Mouse (Mus musculus): Measurements from ENCODE around the gene Lrp6. TPM values are rescaled to one million over a fixed set of nuclear protein-coding genes. Genes with fewer than 3 reads are reported as not detected.
A peak's percentile ranks its signal among the peaks of the same experiment; 100 is the strongest.

The Lrp6 gene
- polyA plus RNA-seq, 1 experiment from 2014 or later: 19.7 TPM

DNA sequence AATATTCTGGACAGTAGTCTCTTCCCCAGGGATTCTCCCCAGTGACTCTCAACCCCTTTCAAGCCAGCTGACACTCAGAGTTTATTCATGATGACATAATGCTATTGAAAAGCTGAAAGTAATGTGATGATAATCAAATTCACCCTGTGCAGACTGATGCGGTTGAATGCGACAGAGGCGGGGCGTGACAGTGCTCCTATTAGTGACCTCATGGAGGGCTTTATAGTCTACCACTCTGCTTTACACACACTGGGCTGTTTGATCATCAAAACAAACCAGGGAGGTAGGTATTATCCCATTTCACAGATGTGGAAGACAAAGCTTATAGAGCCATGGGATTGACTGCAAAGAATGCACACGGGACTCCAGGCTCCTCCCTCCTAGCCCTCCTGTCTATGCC is 15.3 kb upstream of the Lrp6 start:
- no peak overlapping the region for H3K4me2 ChIP-seq (ENCODE audit: low read depth, low read length)
- H3K27ac ChIP-seq (ENCODE audit: low read depth, low read length): no peak overlapping the region
- H3K9me3 ChIP-seq (ENCODE audit: control insufficient read depth, low read length): no peaks in the 10 kb centered on the region; the same call in 1 of the 2 replicates
- no peaks in the 10 kb centered on the region for H3K27me3 ChIP-seq (ENCODE audit: control insufficient read depth, insufficient read depth, low read length)
- no peaks in the 10 kb centered on the region for H3K4me1 ChIP-seq (ENCODE audit: control insufficient read depth, insufficient read depth, low read length)
- H3K9ac ChIP-seq (replicated peaks; ENCODE audit: low read depth, low read length): no peak overlapping the region
- ATAC-seq (ENCODE audit: low read depth): no peak
- WGBS: 30% methylated on average over 5 of the region's 5 CpGs
- H3K4me3 ChIP-seq (ENCODE audit: low read depth, low read length): no peak overlapping the region
- no peaks in the 10 kb centered on the region for H3K36me3 ChIP-seq (ENCODE audit: control insufficient read depth, insufficient read depth, low read length)

DNA sequence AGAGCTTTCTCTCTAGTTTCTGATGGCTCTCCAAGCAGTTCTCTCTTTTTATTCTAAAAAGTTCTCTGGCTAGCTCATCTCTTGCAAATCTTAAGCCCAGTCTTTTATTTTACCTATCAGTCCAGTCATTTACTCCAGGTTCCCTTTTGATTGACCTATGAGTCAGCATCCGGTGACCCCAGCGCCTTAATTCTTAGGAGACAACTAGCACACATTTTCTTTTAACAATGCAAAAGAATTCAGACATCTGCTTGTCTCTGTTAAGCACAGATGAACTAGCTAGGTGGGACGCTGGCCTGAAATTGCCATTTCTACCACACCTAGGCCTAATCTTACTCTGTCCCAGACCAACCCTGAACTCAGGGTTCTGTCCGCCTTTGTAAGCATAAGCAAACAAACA is 12.7 kb upstream of the Lrp6 start:
- H3K4me3 ChIP-seq (ENCODE audit: low read depth, low read length): no peak overlapping the region
- 95% methylated on average over 4 of the region's 4 CpGs for WGBS
- H3K4me1 ChIP-seq (ENCODE audit: control insufficient read depth, insufficient read depth, low read length): no peaks in the 10 kb centered on the region
- no peaks in the 10 kb centered on the region; the same call in 1 of the 2 replicates for H3K9me3 ChIP-seq (ENCODE audit: control insufficient read depth, low read length)
- H3K4me2 ChIP-seq (ENCODE audit: low read depth, low read length): no peak overlapping the region
- no peak overlapping the region for H3K27ac ChIP-seq (ENCODE audit: low read depth, low read length)
- ATAC-seq (ENCODE audit: low read depth): no peak
- no peaks in the 10 kb centered on the region for H3K27me3 ChIP-seq (ENCODE audit: control insufficient read depth, insufficient read depth, low read length)
- no peak overlapping the region for H3K9ac ChIP-seq (replicated peaks; ENCODE audit: low read depth, low read length)
- no peaks in the 10 kb centered on the region for H3K36me3 ChIP-seq (ENCODE audit: control insufficient read depth, insufficient read depth, low read length)

DNA sequence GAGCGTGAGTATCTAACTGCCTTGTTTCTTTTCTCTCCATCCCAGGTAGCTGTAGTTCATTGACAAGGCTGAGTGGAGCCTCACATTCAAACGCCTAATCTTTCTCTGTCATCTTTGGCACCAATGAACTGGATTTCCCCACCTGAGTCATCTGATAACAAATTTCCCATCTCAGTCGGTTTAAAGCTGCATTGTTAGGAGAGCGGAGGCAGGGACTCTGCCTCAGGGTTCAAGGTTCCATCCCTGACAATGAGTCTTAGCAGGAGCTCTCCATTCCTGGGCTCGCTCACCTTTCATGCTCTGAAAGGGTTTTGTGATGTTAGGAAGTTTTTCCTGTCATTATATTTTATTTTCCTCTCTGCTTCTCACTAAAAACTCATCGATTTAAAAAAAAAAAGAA is 11.3 kb upstream of the Lrp6 start:
- no peak for ATAC-seq (ENCODE audit: low read depth)
- Histone ChIP-seq H3K4me2 (ENCODE audit: low read depth, low read length) (no peak overlapping the region), H3K27ac (ENCODE audit: low read depth, low read length) (no peak overlapping the region), H3K36me3 (ENCODE audit: control insufficient read depth, insufficient read depth, low read length) (no peaks in the 10 kb centered on the region), H3K27me3 (ENCODE audit: control insufficient read depth, insufficient read depth, low read length) (no peaks in the 10 kb centered on the region), H3K4me3 (ENCODE audit: low read depth, low read length) (no peak overlapping the region), H3K9ac (replicated peaks; ENCODE audit: low read depth, low read length) (no peak overlapping the region), H3K4me1 (ENCODE audit: control insufficient read depth, insufficient read depth, low read length) (no peaks in the 10 kb centered on the region), H3K9me3 (ENCODE audit: control insufficient read depth, low read length) (no peaks in the 10 kb centered on the region; the same call in 1 of the 2 replicates)
- 63% methylated on average over 6 of the region's 6 CpGs for WGBS

DNA sequence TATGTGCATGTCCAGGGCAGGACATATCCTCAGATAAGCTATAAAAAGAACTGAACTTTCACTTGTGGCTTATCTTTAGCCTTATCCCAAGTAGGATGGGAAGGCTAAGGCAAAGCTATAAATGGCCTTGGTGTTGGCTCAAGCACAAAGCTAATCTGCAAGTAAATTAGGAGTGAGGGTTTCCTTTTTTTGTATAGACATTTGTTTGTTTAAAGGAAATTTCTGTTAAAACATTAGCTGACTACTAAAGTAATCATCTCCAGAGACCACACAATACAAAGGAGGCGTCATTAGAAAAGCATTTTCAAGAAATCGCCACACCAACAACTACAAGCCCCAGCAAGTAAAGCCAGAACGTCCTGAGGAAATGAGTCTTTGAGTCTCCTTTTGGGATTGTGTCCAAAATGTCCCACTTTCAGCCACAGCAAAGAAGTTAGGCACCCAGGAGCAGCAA is 8.6 kb upstream of the Lrp6 start:
- WGBS: 74% methylated on average over 3 of the region's 3 CpGs
- no peaks in the 10 kb centered on the region for H3K27me3 ChIP-seq (ENCODE audit: control insufficient read depth, insufficient read depth, low read length)
- no peaks in the 10 kb centered on the region; the same call in 1 of the 2 replicates for H3K9me3 ChIP-seq (ENCODE audit: control insufficient read depth, low read length)
- no peak for ATAC-seq (ENCODE audit: low read depth)
- H3K4me1 ChIP-seq (ENCODE audit: control insufficient read depth, insufficient read depth, low read length): no peaks in the 10 kb centered on the region
- no peak overlapping the region for H3K27ac ChIP-seq (ENCODE audit: low read depth, low read length)
- no peak overlapping the region for H3K9ac ChIP-seq (replicated peaks; ENCODE audit: low read depth, low read length)
- H3K36me3 ChIP-seq (ENCODE audit: control insufficient read depth, insufficient read depth, low read length): no peaks in the 10 kb centered on the region
- no peak overlapping the region for H3K4me3 ChIP-seq (ENCODE audit: low read depth, low read length)
- no peak overlapping the region for H3K4me2 ChIP-seq (ENCODE audit: low read depth, low read length)

DNA sequence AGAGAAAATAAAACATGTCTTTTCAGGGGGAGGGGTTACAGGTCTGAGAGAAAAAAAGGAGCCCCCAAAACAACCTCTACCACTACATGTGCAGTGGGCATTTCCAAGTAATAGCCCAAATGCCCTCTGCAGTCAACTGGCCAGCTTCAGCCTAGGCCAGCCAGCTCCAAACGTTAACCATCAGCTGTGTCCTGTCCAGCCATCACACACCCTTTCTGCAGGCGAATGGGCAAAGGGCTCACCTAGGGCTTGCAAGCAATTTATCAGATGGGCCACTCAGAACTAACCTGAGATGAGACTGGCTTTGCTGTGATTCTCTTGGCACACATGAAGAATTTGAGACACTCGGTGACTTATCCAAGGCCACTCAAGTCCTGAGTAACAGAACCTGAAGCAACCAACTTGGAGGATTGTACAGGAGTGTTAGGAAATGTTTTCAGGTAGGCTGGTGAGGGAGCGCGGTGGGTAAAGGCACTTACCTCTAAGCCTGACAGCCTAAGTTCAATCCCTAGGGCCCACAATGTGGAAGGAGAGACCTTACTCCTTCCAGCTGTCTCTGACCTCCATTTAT is 1.3 kb upstream of the Lrp6 start:
- 76% methylated on average over 5 of the region's 5 CpGs for WGBS
- Histone ChIP-seq H3K36me3 (ENCODE audit: control insufficient read depth, insufficient read depth, low read length) (no peaks in the 10 kb centered on the region), H3K4me1 (ENCODE audit: control insufficient read depth, insufficient read depth, low read length) (peaks cover 12% of the 10 kb centered on the region; the same call in 1 of the 2 replicates), H3K4me3 (ENCODE audit: low read depth, low read length) (no peak overlapping the region), H3K4me2 (ENCODE audit: low read depth, low read length) (no peak overlapping the region), H3K9ac (replicated peaks; ENCODE audit: low read depth, low read length) (no peak overlapping the region), H3K27ac (ENCODE audit: low read depth, low read length) (no peak overlapping the region), H3K27me3 (ENCODE audit: control insufficient read depth, insufficient read depth, low read length) (no peaks in the 10 kb centered on the region), H3K9me3 (ENCODE audit: control insufficient read depth, low read length) (no peaks in the 10 kb centered on the region)
- no peak for ATAC-seq (ENCODE audit: low read depth)

DNA sequence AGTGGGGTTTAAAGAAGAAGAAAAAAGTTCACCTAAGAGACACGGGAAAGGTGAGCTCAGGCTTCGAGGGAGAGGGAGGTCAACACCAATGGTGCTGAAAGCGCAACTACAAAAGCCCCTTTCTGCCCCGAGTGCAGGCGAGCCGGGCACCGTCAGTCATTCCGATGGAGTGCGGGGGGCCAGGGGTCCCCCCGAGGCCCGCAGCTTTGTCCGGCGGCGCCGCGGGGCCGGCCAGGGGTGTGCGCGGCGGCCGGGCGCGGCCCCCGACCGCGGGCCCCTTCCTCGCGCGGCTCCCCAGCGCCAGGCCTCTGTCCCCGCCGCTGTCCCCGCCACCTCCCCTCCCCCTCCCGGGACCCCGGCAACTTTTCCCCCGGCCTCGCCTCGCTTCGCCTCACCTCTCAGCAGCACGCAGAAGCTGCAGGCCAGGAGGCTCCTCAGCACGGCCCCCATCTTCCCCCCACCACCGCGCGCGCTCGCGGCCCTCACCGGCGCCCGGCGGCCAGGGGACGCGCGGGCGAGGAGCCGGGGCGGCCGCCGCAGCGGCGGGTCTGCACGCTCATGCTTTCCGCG is 432 bp downstream of the Lrp6 start:
- Histone ChIP-seq H3K36me3 (ENCODE audit: control insufficient read depth, insufficient read depth, low read length) (no peaks in the 10 kb centered on the region), H3K4me1 (ENCODE audit: control insufficient read depth, insufficient read depth, low read length) (peaks cover 12% of the 10 kb centered on the region; the same call in 1 of the 2 replicates), H3K4me2 (ENCODE audit: low read depth, low read length) (peak overlapping the region; percentile 84), H3K9me3 (ENCODE audit: control insufficient read depth, low read length) (no peaks in the 10 kb centered on the region), H3K27ac (ENCODE audit: low read depth, low read length) (peak overlapping the region; percentile 100), H3K4me3 (ENCODE audit: low read depth, low read length) (peak overlapping the region; percentile 91), H3K9ac (replicated peaks; ENCODE audit: low read depth, low read length) (peak overlapping the region; percentile 93), H3K27me3 (ENCODE audit: control insufficient read depth, insufficient read depth, low read length) (no peaks in the 10 kb centered on the region)
- WGBS: under 1% methylated on average over 43 of the region's 64 CpGs
- peak; percentile 76 for ATAC-seq (ENCODE audit: low read depth)

DNA sequence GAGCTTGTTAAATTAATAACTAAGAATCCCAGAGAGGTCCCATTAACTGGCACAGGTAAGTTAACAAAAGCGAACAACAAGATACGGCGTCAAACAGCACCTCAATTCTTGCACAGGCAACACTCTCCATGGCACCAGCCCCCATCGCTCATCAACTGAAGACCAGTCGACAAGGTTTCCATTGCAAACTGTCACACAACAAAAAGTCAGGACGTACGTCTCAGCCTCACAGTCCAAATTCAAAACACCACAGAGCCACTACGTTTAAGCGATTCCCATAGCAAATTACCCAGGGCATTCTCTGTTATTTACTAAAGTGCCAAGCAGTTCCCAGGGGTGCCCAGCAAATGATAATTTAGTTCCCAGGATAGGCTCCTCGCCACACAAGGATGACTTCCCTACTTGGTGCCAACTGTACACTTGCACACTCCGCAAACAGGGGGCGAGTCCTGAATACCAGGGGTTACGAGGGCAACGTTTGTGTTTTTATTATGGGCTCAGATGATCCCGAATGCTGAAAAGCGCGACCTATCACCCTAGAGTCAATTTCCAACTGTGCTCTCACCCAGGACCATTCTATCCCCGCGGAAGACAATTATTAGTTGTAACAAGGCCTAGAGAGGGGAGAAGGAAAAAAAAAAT is 1.0 kb downstream of the Lrp6 start:
- Histone ChIP-seq H3K27ac (ENCODE audit: low read depth, low read length) (peak overlapping the region; percentile 100), H3K9me3 (ENCODE audit: control insufficient read depth, low read length) (no peaks in the 10 kb centered on the region)
- WGBS: 2% methylated on average over 19 of the region's 19 CpGs

DNA sequence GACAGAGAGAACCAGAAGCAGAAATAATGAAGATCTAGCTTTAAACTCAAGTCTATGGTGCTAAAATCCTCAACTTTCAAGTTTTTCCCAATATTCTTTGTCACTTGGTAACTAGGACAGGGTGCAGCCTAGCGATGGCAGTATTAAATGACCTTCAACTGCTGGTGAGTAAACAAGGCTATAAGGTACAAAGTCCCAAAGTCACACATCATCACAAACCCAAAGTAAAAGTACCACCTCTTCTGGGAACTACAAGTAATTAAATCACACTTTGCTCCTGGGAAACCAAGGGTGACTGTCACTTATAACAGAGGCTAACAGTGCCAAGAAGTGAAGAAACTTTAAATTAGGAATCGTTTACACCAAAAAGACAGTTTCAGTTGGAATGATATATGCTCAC is 2.2 kb downstream of the Lrp6 start:
- no peak overlapping the region for H3K9ac ChIP-seq (replicated peaks; ENCODE audit: low read depth, low read length)
- no peaks in the 10 kb centered on the region for H3K36me3 ChIP-seq (ENCODE audit: control insufficient read depth, insufficient read depth, low read length)
- no peak overlapping the region for H3K4me3 ChIP-seq (ENCODE audit: low read depth, low read length)
- H3K27ac ChIP-seq (ENCODE audit: low read depth, low read length): no peak overlapping the region
- H3K4me2 ChIP-seq (ENCODE audit: low read depth, low read length): peak overlapping the region; percentile 84
- WGBS: 58% methylated on average over 2 of the region's 2 CpGs
- no peaks in the 10 kb centered on the region for H3K9me3 ChIP-seq (ENCODE audit: control insufficient read depth, low read length)
- ATAC-seq (ENCODE audit: low read depth): no peak
- H3K4me1 ChIP-seq (ENCODE audit: control insufficient read depth, insufficient read depth, low read length): peaks cover 12% of the 10 kb centered on the region; the same call in 1 of the 2 replicates
- no peaks in the 10 kb centered on the region for H3K27me3 ChIP-seq (ENCODE audit: control insufficient read depth, insufficient read depth, low read length)

More for the DNA sequence above, 1.0 kb downstream of the Lrp6 start:
- Histone ChIP-seq H3K27me3 (ENCODE audit: control insufficient read depth, insufficient read depth, low read length) (no peaks in the 10 kb centered on the region), H3K4me2 (ENCODE audit: low read depth, low read length) (peak overlapping the region; percentile 84), H3K4me1 (ENCODE audit: control insufficient read depth, insufficient read depth, low read length) (peaks cover 12% of the 10 kb centered on the region; the same call in 1 of the 2 replicates), H3K9ac (replicated peaks; ENCODE audit: low read depth, low read length) (peak overlapping the region; percentile 93), H3K36me3 (ENCODE audit: control insufficient read depth, insufficient read depth, low read length) (no peaks in the 10 kb centered on the region), H3K4me3 (ENCODE audit: low read depth, low read length) (peak overlapping the region; percentile 91)
- no peak for ATAC-seq (ENCODE audit: low read depth)

DNA sequence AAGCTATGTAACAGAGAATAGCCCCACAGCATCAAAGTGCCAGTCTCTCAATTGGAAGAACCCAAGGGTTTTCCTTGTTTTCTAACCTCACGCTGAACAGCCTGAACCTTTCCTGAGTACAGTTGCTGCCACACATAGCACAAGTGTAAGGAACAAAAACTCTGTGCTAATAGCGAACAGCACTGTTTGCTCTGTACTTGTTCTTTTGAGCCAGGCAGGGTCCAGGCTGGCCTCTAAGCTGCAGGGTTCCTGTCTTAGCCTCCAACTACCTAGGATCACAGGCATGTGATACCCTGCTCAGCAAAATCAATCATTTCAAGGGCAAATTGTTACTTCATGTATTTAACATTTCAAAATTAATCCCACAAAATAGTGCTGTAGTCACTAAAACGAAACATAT is 7.1 kb downstream of the Lrp6 start:
- 78% methylated on average over 3 of the region's 3 CpGs for WGBS
- no peak for ATAC-seq (ENCODE audit: low read depth)
- no peak overlapping the region for H3K4me3 ChIP-seq (ENCODE audit: low read depth, low read length)
- no peak overlapping the region for H3K4me2 ChIP-seq (ENCODE audit: low read depth, low read length)
- H3K9me3 ChIP-seq (ENCODE audit: control insufficient read depth, low read length): no peaks in the 10 kb centered on the region
- H3K27me3 ChIP-seq (ENCODE audit: control insufficient read depth, insufficient read depth, low read length): no peaks in the 10 kb centered on the region
- H3K27ac ChIP-seq (ENCODE audit: low read depth, low read length): no peak overlapping the region
- H3K36me3 ChIP-seq (ENCODE audit: control insufficient read depth, insufficient read depth, low read length): no peaks in the 10 kb centered on the region
- peaks cover 10% of the 10 kb centered on the region; the same call in 1 of the 2 replicates for H3K4me1 ChIP-seq (ENCODE audit: control insufficient read depth, insufficient read depth, low read length)
- H3K9ac ChIP-seq (replicated peaks; ENCODE audit: low read depth, low read length): no peak overlapping the region

Measured in neural tube, embryonic 14.5 days (tissue).